Mouse (Mus musculus) liver, embryonic 11.5 days (tissue): Measurements from ENCODE around the gene Mapk1. TPM values are rescaled to one million over a fixed set of nuclear protein-coding genes. Genes with fewer than 3 reads are reported as not detected.

Experiments used
- ATAC-seq: fragments of 200-750 bp; cut with Nextera tagmentation; replicated peaks from 2 replicates; pipeline ENCODE4 v1.8.0; 2017; ENCODE audit warnings: moderate number of reproducible peaks, mild to moderate bottlenecking, moderate TSS enrichment, moderate library complexity; ENCODE audit not compliant: low FRiP score
- DNase-seq: peaks from one replicate; pipeline ENCODE4 v3.0.0-alpha.2; 2017; ENCODE audit warnings: low spot score
- H3K27ac ChIP-seq: fragments of 300-500 bp; sonication (generic); 2 replicates; pipeline ENCODE4 v1.5.1; 2014; ENCODE audit warnings: mild to moderate bottlenecking, low read depth, low read length, control low read depth
- H3K27me3 ChIP-seq: fragments of 300-500 bp; sonication (generic); replicated peaks from 2 replicates; pipeline ENCODE4 v1.6.1; 2014; ENCODE audit warnings: low read length, mixed read lengths; ENCODE audit not compliant: control insufficient read depth, insufficient read depth
- H3K36me3 ChIP-seq: fragments of 300-500 bp; sonication (generic); 2 replicates; pipeline ENCODE4 v1.6.1; 2014; ENCODE audit warnings: mild to moderate bottlenecking, low read length, moderate library complexity, mixed read lengths; ENCODE audit not compliant: control insufficient read depth, insufficient read depth
- H3K4me1 ChIP-seq: fragments of 300-500 bp; sonication (generic); replicated peaks from 2 replicates; pipeline ENCODE4 v1.6.1; 2014; ENCODE audit warnings: low read length, mixed read lengths; ENCODE audit not compliant: control insufficient read depth, insufficient read depth
- H3K4me2 ChIP-seq: fragments of 300-500 bp; sonication (generic); 2 replicates; pipeline ENCODE4 v1.6.1; 2014; ENCODE audit warnings: mild to moderate bottlenecking, control low read depth, moderate library complexity
- H3K4me3 ChIP-seq: fragments of 300-500 bp; sonication (generic); 2 replicates; pipeline ENCODE4 v1.5.1; 2014; ENCODE audit warnings: low read depth, low read length, control low read depth
- H3K9ac ChIP-seq: fragments of 300-500 bp; sonication (generic); 2 replicates; pipeline ENCODE4 v1.6.1; 2014; ENCODE audit warnings: low read depth, low read length, control low read depth
- H3K9me3 ChIP-seq: fragments of 300-500 bp; sonication (generic); 2 replicates; pipeline ENCODE4 v1.6.1; 2016; ENCODE audit warnings: low read length, inconsistent platforms, mixed read lengths; ENCODE audit not compliant: control insufficient read depth
- WGBS: fragments of 180-500 bp; shearing (Covaris S2); extraction: QIAGEN DNeasy Blood & Tissue Kit; methylation state at CpG from one replicate; pipeline ENCODE4 v1.1.7; 2014; 5-methylcytosine and 5-hydroxymethylcytosine counted together
- polyA plus RNA-seq: library from polyadenylated mRNA; unstranded; fragments of >200 nt; fragmentation: Nextera tagmentation; extraction: Ambion mirVana; gene quantifications from 2 replicates; pipeline ENCODE4 v1.2.1, GENCODE M21; 2014

Mapk1 gene
- polyA plus RNA-seq: 177 and 190 TPM in 2 replicates

DNA sequence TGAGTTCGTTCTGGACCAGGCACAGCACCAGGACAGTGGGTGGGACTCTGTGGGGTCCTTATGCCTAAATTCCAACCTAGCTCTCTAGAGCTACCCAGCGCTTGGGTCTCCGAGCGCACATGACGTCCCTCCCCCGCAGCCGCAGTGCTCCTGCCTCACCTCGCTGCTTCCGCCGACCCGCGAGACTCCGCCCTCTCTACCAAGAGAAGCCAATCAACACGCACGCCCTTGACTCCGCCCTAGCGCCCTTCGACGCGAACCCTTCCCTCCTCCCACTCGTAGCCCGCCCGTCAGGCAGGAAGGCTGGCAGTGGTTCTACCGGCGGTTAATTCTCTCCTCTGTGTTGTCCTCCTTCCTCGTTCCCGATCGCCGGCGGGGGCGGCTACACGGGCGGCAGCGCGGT lies at the start of gene Mapk1:
Gene Mapk1 (plus strand): TSS at position 252 of the 403 bp plus-strand sequence.
- H3K27me3 ChIP-seq: no peaks in the 10 kb centered on the region
- peaks cover 16% of the 10 kb centered on the region for H3K4me1 ChIP-seq
- DNase-seq: peak; percentile 97
- H3K36me3 ChIP-seq: 0 out of 2 replicates have a peak, but pooled peaks cover 6% of the 10 kb centered on the region
- H3K27ac ChIP-seq: peak within 1 kb of the TSS; percentile 85
- H3K4me3 ChIP-seq: peak within 1 kb of the TSS; percentile 97
- WGBS: under 1% methylated on average over 35 of the region's 35 CpGs
- no peaks in the 10 kb centered on the region for H3K9me3 ChIP-seq
- peak within 1 kb of the TSS; percentile 91 for H3K4me2 ChIP-seq
- ATAC-seq: peak; percentile 97
- peak within 1 kb of the TSS; percentile 95 for H3K9ac ChIP-seq

DNA sequence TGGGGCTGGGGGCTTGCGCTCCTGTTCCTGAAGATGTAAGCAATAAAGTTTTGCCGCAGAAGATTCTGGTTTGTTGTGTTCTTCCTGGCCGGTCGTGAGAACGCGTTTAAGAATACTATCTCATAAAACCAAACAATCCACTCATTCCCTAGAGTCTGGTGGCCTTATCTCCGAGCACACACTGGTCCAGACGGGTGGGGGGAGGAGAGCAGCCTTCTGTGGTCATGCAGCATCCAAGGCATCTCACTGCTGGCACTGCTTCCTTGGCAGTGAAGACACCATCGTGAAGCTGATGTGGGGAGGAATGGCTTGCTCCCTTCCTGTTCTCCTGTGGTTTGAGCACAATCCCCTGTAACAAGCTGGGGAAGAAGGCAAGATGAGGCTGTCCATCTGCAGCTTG lies 43.6 kb upstream of the Mapk1 start:
- Histone ChIP-seq H3K36me3 (no peaks in the 10 kb centered on the region), H3K4me3 (no peak overlapping the region), H3K27ac (no peak overlapping the region), H3K27me3 (no peaks in the 10 kb centered on the region), H3K9me3 (no peaks in the 10 kb centered on the region), H3K4me2 (no peak overlapping the region), H3K9ac (no peak overlapping the region), H3K4me1 (no peaks in the 10 kb centered on the region)
- no peak for ATAC-seq
- DNase-seq: peak; percentile 28
- WGBS: 79% methylated on average over 9 of the region's 9 CpGs

DNA sequence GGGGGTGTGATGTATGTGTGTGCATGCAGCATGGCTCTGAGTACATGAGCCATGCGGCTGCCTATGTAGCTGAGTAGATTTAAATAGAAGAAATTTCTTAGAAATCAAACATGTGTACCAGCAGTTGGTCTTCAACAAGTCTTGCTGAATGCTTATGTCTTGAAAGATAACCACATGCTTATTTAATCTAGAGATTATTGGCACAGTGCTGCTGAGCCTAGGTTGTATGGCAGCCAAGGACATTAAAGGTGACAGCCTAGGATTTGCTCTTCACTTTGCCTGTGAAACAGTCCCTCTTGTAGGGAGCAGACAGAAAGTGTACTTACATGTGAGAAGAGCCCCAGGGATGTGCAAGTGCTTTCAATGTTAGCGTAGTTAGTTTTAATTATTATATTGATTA lies 42.1 kb upstream of the Mapk1 start:
- Histone ChIP-seq H3K27ac (no peak overlapping the region), H3K4me2 (no peak overlapping the region), H3K9me3 (no peaks in the 10 kb centered on the region), H3K4me3 (no peak overlapping the region), H3K36me3 (no peaks in the 10 kb centered on the region), H3K9ac (no peak overlapping the region), H3K4me1 (no peaks in the 10 kb centered on the region), H3K27me3 (no peaks in the 10 kb centered on the region)
- no peak for ATAC-seq
- peak; percentile 6 for DNase-seq
- 87% methylated on average over 2 of the region's 2 CpGs for WGBS

DNA sequence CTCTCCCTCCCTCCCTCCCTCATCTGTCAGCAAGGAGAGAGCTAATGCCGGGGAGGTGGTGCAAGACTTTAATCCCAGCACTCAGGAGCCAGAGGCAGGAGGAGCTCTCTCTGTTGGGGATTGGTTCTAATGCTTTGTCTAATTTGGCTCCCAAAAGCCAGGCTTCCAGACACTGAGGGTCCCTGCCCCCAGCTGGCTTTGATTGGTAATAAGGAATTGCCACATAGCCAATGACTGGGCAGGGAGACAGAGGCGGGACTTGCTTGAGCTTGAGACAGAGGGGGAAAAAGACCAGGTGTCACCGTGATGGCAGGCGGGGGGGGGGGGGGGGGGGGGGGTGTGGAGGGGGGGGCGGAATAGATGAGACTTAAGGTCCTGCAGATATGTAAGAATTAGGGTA lies 24.6 kb upstream of the Mapk1 start:
- Histone ChIP-seq H3K27ac (no peak overlapping the region), H3K27me3 (no peaks in the 10 kb centered on the region), H3K36me3 (no peaks in the 10 kb centered on the region), H3K4me1 (no peaks in the 10 kb centered on the region), H3K4me2 (no peak overlapping the region), H3K9ac (no peak overlapping the region), H3K4me3 (no peak overlapping the region), H3K9me3 (no peaks in the 10 kb centered on the region)
- DNase-seq: no peak
- ATAC-seq: no peak
- WGBS: 18% methylated on average over 3 of the region's 5 CpGs

DNA sequence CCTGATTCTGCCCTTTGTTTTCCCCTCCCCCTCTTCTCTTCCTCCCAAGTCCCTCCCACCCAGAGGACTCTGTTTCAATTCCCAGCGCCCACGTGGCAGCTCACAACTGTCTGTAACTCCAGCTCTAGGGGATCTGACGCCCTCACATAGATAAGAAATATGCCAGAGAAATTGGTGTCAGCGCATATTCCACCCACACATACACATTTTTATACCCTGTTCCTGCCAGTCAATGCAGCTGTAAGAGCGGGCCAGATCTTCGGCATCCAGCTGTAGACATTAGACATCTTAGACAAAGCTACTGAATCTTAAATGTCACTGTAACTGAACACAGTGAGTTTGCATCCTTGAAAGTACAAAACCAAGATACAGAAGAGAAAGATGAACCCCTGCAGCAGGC lies 23.3 kb upstream of the Mapk1 start:
- Histone ChIP-seq H3K9me3 (no peaks in the 10 kb centered on the region), H3K4me3 (no peak overlapping the region), H3K4me2 (no peak overlapping the region), H3K36me3 (no peaks in the 10 kb centered on the region), H3K27ac (no peak overlapping the region), H3K27me3 (no peaks in the 10 kb centered on the region), H3K4me1 (0 out of 2 replicates have a peak, but pooled peaks cover 2% of the 10 kb centered on the region), H3K9ac (no peak overlapping the region)
- DNase-seq: no peak
- ATAC-seq: no peak
- WGBS: 81% methylated on average over 6 of the region's 6 CpGs

DNA sequence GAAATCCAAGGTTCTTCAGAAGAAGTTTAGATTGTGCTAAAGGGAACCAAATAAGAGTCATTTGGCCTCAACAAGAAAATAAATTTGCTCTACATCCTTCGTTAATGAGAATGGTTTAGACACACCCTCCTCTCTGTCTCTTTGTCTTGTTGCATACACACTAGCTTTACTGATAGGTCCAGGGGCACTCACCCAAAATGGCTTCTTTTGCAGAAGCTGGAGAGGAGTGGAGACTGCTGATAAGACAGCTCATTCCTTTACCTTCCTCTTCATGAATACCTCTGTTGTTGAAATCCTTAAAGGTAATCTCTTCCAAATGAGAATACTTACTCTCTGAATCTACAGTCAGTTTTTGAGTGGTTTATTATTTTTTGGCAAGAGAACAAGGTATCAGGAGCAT lies 18.0 kb upstream of the Mapk1 start:
- ATAC-seq: peak; percentile 85
- H3K36me3 ChIP-seq: no peaks in the 10 kb centered on the region
- no peaks in the 10 kb centered on the region for H3K27me3 ChIP-seq
- no peaks in the 10 kb centered on the region for H3K9me3 ChIP-seq
- H3K27ac ChIP-seq: no peak overlapping the region
- no peak overlapping the region for H3K9ac ChIP-seq
- no peak for DNase-seq
- peaks cover 2% of the 10 kb centered on the region; the same call in 1 of the 2 replicates for H3K4me1 ChIP-seq
- no peak overlapping the region for H3K4me3 ChIP-seq
- no peak overlapping the region for H3K4me2 ChIP-seq
- WGBS: 18% methylated on average over 1 of the region's 1 CpGs

DNA sequence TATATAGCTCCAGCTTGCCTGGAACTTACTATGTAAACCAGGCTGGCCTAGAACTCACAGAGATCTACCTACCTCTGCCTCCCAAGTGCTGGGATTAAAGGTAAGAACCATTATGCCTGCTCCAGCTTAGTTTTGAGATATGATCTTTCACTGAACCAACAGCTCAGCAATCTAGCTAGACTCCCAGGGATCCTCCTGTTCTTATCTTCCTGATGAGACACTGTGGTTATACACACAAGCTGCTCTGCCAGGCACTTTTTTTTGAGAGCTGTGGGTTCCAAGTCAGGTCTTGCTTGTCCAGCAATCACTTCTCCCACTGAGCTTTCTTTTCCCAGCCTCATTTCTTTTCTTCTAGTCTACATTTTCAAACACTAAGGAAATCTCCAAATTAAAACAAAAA lies 16.9 kb upstream of the Mapk1 start:
- no peak overlapping the region for H3K4me3 ChIP-seq
- peaks cover 2% of the 10 kb centered on the region; the same call in 1 of the 2 replicates for H3K4me1 ChIP-seq
- no peaks in the 10 kb centered on the region for H3K27me3 ChIP-seq
- no peak overlapping the region for H3K9ac ChIP-seq
- H3K36me3 ChIP-seq: no peaks in the 10 kb centered on the region
- no peak for ATAC-seq
- H3K27ac ChIP-seq: no peak overlapping the region
- DNase-seq: no peak
- H3K4me2 ChIP-seq: no peak overlapping the region
- H3K9me3 ChIP-seq: no peaks in the 10 kb centered on the region

DNA sequence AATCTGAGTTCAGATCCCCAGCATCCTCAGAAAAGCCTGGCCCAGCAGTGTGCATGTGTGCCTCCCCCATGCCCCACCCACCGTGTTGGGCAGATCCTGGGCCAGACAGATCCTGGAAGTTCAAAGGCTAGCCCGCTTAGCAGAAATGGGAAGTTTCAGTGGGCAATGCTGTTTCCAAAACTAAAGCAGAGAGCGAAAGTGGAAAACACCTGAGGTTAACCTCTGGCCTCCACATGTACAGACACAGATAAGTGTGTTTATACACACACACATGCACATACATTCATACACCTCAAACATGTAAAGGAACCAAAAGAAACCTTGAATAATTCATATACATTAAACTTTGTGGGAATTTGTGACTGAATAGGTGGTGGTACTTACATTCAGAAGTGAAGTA lies 5.1 kb upstream of the Mapk1 start:
- H3K4me1 ChIP-seq: no peaks in the 10 kb centered on the region; the same call in 1 of the 2 replicates
- no peaks in the 10 kb centered on the region for H3K36me3 ChIP-seq
- no peak overlapping the region for H3K4me2 ChIP-seq
- ATAC-seq (no peak), DNase-seq (no peak)
- no peaks in the 10 kb centered on the region for H3K9me3 ChIP-seq
- no peak overlapping the region for H3K4me3 ChIP-seq
- WGBS: 65% methylated on average over 3 of the region's 3 CpGs
- no peak overlapping the region for H3K9ac ChIP-seq
- H3K27me3 ChIP-seq: no peaks in the 10 kb centered on the region
- no peak overlapping the region for H3K27ac ChIP-seq

DNA sequence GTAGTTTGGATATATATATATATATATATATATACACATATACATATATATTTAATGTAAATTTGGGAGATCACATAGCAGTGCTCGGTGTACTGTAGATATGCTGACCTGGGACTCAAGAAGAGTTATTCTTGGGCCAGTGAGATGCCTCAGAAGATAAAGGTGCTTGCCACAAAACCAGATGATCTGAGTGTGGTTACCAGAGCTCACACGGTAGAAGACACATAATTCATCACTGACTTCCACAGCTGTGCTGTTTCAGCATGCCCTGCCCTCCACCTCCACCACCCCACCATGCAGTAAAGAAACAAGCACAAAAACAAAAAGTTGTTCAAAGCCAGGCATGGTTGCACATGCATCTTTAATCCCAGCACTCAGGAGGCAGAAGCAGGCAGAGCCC lies 4.4 kb upstream of the Mapk1 start:
- H3K4me1 ChIP-seq: no peaks in the 10 kb centered on the region; the same call in 1 of the 2 replicates
- no peak overlapping the region for H3K4me3 ChIP-seq
- WGBS: 50% methylated on average over 2 of the region's 2 CpGs
- no peak overlapping the region for H3K27ac ChIP-seq
- DNase-seq: no peak
- H3K27me3 ChIP-seq: no peaks in the 10 kb centered on the region
- H3K9me3 ChIP-seq: no peaks in the 10 kb centered on the region
- no peak for ATAC-seq
- no peak overlapping the region for H3K9ac ChIP-seq
- no peak overlapping the region for H3K4me2 ChIP-seq
- H3K36me3 ChIP-seq: no peaks in the 10 kb centered on the region
